Mouse (Mus musculus) hindbrain, embryonic 14.5 days (tissue): ENCODE measurements around the gene 4930442H23Rik. TPM values are rescaled to one million over a fixed set of nuclear protein-coding genes. Genes with fewer than 3 reads are reported as not detected.

Experiments used
- ATAC-seq: fragments of 200-750 bp; cut with Nextera tagmentation; 2 replicates; pipeline ENCODE4 v1.8.0; 2017; ENCODE audit warnings: moderate number of reproducible peaks, mild to moderate bottlenecking, moderate TSS enrichment, moderate library complexity; ENCODE audit not compliant: low FRiP score
- DNase-seq: peaks from one replicate; pipeline ENCODE4 v3.0.0-alpha.2; 2015; ENCODE audit warnings: low spot score
- H3K27ac ChIP-seq: fragments of 300-500 bp; sonication (generic); 2 replicates; pipeline ENCODE4 v1.5.1; 2014; ENCODE audit warnings: mild to moderate bottlenecking, moderate library complexity
- H3K27me3 ChIP-seq: fragments of 300-500 bp; sonication (generic); 2 replicates; pipeline ENCODE4 v1.6.1; 2014; ENCODE audit warnings: mild to moderate bottlenecking, low read length, mixed read lengths; ENCODE audit not compliant: control insufficient read depth, insufficient read depth
- H3K36me3 ChIP-seq: fragments of 300-500 bp; sonication (generic); replicated peaks from 2 replicates; pipeline ENCODE4 v1.6.1; 2014; ENCODE audit not compliant: control insufficient read depth, insufficient read depth
- H3K4me1 ChIP-seq: fragments of 300-500 bp; sonication (generic); replicated peaks from 2 replicates; pipeline ENCODE4 v1.6.1; 2014; ENCODE audit warnings: antibody characterized with exemption, low read length, mixed read lengths; ENCODE audit not compliant: control insufficient read depth, insufficient read depth
- H3K4me2 ChIP-seq: fragments of 300-500 bp; sonication (generic); replicated peaks from 2 replicates; pipeline ENCODE4 v1.6.1; 2014; ENCODE audit warnings: mild to moderate bottlenecking, moderate library complexity
- H3K4me3 ChIP-seq: fragments of 300-500 bp; sonication (generic); replicated peaks from 2 replicates; pipeline ENCODE4 v1.5.1; 2014; ENCODE audit warnings: mild to moderate bottlenecking, low read length
- H3K9ac ChIP-seq: fragments of 300-500 bp; sonication (generic); 2 replicates; pipeline ENCODE4 v1.6.1; 2014
- H3K9me3 ChIP-seq: fragments of 300-500 bp; sonication (generic); 2 replicates; pipeline ENCODE4 v1.6.1; 2016; ENCODE audit warnings: low read length; ENCODE audit not compliant: control insufficient read depth
- WGBS: fragments of 180-500 bp; shearing (Covaris S2); extraction: QIAGEN DNeasy Blood & Tissue Kit; methylation state at CpG from one replicate; pipeline ENCODE4 v1.1.7; 2014; 5-methylcytosine and 5-hydroxymethylcytosine counted together
- polyA plus RNA-seq: library from polyadenylated mRNA; unstranded; fragments of >200 nt; fragmentation: Nextera tagmentation; extraction: Ambion mirVana; gene quantifications from 2 replicates; pipeline ENCODE4 v1.2.1, GENCODE M21; 2014

The 4930442H23Rik gene
- polyA plus RNA-seq, 1 experiment from 2014 or later, result not detected

GRCm38 (mm10) chr10:81162318-81162652 is 21.4 kb downstream of the 4930442H23Rik start:
- Histone ChIP-seq H3K27ac (no peak overlapping the region), H3K4me3 (no peak overlapping the region), H3K27me3 (no peaks in the 10 kb centered on the region), H3K36me3 (peaks cover 72% of the 10 kb centered on the region), H3K4me2 (no peak overlapping the region), H3K9ac (no peak overlapping the region), H3K9me3 (no peaks in the 10 kb centered on the region), H3K4me1 (peaks cover 11% of the 10 kb centered on the region)
- WGBS, result 67% methylated on average over 2 of the region's 2 CpGs
- DNase-seq (no peak), ATAC-seq (no peak)

GRCm38 (mm10) chr10:81161602-81162317 is 21.9 kb downstream of the 4930442H23Rik start:
- ATAC-seq, result no peak; the same call in 1 of the 2 replicates
- no peak for DNase-seq
- Histone ChIP-seq H3K36me3 (peaks cover 77% of the 10 kb centered on the region), H3K9me3 (no peaks in the 10 kb centered on the region), H3K4me3 (no peak overlapping the region), H3K4me2 (no peak overlapping the region), H3K27me3 (no peaks in the 10 kb centered on the region), H3K9ac (no peak overlapping the region), H3K4me1 (peaks cover 8% of the 10 kb centered on the region), H3K27ac (no peak overlapping the region)
- 79% methylated on average over 8 of the region's 8 CpGs for WGBS

GRCm38 (mm10) chr10:81154736-81155135 is 28.9 kb downstream of the 4930442H23Rik start:
- peaks cover 80% of the 10 kb centered on the region for H3K36me3 ChIP-seq
- DNase-seq, result no peak
- no peak for ATAC-seq
- H3K27ac ChIP-seq, result no peak overlapping the region
- H3K4me1 ChIP-seq, result no peaks in the 10 kb centered on the region
- WGBS, result 84% methylated on average over 6 of the region's 6 CpGs
- H3K9ac ChIP-seq, result no peak overlapping the region
- H3K27me3 ChIP-seq, result no peaks in the 10 kb centered on the region
- H3K4me2 ChIP-seq, result no peak overlapping the region
- no peak overlapping the region for H3K4me3 ChIP-seq
- H3K9me3 ChIP-seq, result no peaks in the 10 kb centered on the region

- 93% methylated on average over 12 of the region's 12 CpGs for WGBS
- H3K36me3 ChIP-seq, result peaks cover 82% of the 10 kb centered on the region
- no peak for DNase-seq
- no peaks in the 10 kb centered on the region for H3K27me3 ChIP-seq
- no peak overlapping the region for H3K9ac ChIP-seq
- ATAC-seq, result no peak
- no peaks in the 10 kb centered on the region for H3K4me1 ChIP-seq
- no peak overlapping the region for H3K4me3 ChIP-seq
- H3K9me3 ChIP-seq, result no peaks in the 10 kb centered on the region
- no peak overlapping the region for H3K4me2 ChIP-seq
- H3K27ac ChIP-seq, result no peak overlapping the region
These were observed 29.3 kb downstream of the 4930442H23Rik start for GRCm38 (mm10) chr10:81154313-81154712.

- Histone ChIP-seq H3K9ac (no peak overlapping the region), H3K27ac (no peak overlapping the region), H3K36me3 (peaks cover 81% of the 10 kb centered on the region), H3K4me1 (no peaks in the 10 kb centered on the region), H3K4me2 (no peak overlapping the region), H3K9me3 (no peaks in the 10 kb centered on the region), H3K27me3 (no peaks in the 10 kb centered on the region), H3K4me3 (no peak overlapping the region)
- 85% methylated on average over 12 of the region's 12 CpGs for WGBS
- no peak; the same call in 1 of the 2 replicates for ATAC-seq
- no peak for DNase-seq
These were observed 31.0 kb downstream of the 4930442H23Rik start for GRCm38 (mm10) chr10:81152609-81153008.

GRCm38 (mm10) chr10:81151261-81151660 is 32.4 kb downstream of the 4930442H23Rik start:
- peaks cover 81% of the 10 kb centered on the region for H3K36me3 ChIP-seq
- no peak overlapping the region for H3K4me2 ChIP-seq
- H3K27me3 ChIP-seq, result no peaks in the 10 kb centered on the region
- H3K9ac ChIP-seq, result no peak overlapping the region
- H3K4me1 ChIP-seq, result no peaks in the 10 kb centered on the region
- DNase-seq (no peak), ATAC-seq (no peak)
- no peaks in the 10 kb centered on the region for H3K9me3 ChIP-seq
- no peak overlapping the region for H3K27ac ChIP-seq
- 73% methylated on average over 6 of the region's 6 CpGs for WGBS
- H3K4me3 ChIP-seq, result no peak overlapping the region

- no peak overlapping the region for H3K4me3 ChIP-seq
- peaks cover 3% of the 10 kb centered on the region; the same call in 1 of the 2 replicates for H3K4me1 ChIP-seq
- WGBS, result 92% methylated on average over 4 of the region's 4 CpGs
- no peaks in the 10 kb centered on the region for H3K9me3 ChIP-seq
- DNase-seq (no peak), ATAC-seq (no peak)
- H3K27me3 ChIP-seq, result no peaks in the 10 kb centered on the region
- no peak overlapping the region; the same call in 1 of the 2 replicates for H3K9ac ChIP-seq
- no peak overlapping the region for H3K4me2 ChIP-seq
- peaks cover 66% of the 10 kb centered on the region for H3K36me3 ChIP-seq
- H3K27ac ChIP-seq, result no peak overlapping the region
These were observed 37.4 kb downstream of the 4930442H23Rik start for GRCm38 (mm10) chr10:81146296-81146695.

- Histone ChIP-seq H3K4me1 (peaks cover 4% of the 10 kb centered on the region; the same call in 1 of the 2 replicates), H3K9ac (no peak overlapping the region; the same call in 1 of the 2 replicates), H3K4me3 (no peak overlapping the region), H3K27ac (no peak overlapping the region), H3K27me3 (no peaks in the 10 kb centered on the region), H3K4me2 (no peak overlapping the region), H3K9me3 (no peaks in the 10 kb centered on the region), H3K36me3 (peaks cover 66% of the 10 kb centered on the region)
- WGBS, result 90% methylated on average over 7 of the region's 7 CpGs
- DNase-seq (no peak), ATAC-seq (no peak)
These were observed 37.9 kb downstream of the 4930442H23Rik start for GRCm38 (mm10) chr10:81145778-81146177.

GRCm38 (mm10) chr10:81145307-81145706 is 38.3 kb downstream of the 4930442H23Rik start:
- no peak for ATAC-seq

More at GRCm38 (mm10) chr10:81145307-81145706, 38.3 kb downstream of the 4930442H23Rik start:
- Histone ChIP-seq H3K36me3 (peaks cover 66% of the 10 kb centered on the region), H3K4me2 (no peak overlapping the region), H3K4me1 (peaks cover 8% of the 10 kb centered on the region), H3K9me3 (no peaks in the 10 kb centered on the region), H3K9ac (no peak overlapping the region), H3K4me3 (no peak overlapping the region), H3K27ac (no peak overlapping the region), H3K27me3 (no peaks in the 10 kb centered on the region)
- WGBS, result 94% methylated on average over 6 of the region's 6 CpGs
- DNase-seq, result no peak
